23 mouse cellular contexts compared by ENCODE assay signal in the genomic region with DNA sequence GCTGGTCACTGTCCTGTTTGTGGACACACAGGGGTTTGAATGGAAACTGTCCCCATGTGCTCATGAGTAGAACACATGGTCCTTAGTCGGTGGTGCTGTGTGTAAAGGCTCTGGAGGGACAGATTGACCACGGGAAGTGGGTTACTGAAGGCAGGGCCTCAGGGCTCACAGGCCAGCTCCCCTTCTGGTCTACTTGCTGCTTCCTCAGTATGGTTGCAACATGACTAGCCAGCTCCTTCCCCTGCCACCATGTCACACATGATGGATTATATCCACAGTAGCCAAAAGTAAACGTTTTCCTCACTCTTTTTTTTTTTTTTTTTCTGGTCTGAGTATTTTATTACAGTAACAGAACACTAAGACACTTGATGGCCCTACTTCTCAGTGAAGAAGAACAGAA.
DNase-seq lines count a peak whose midpoint lies in the region; ATAC-seq lines count a peak whose summit lies in the region.
"Had no signal": no experiment of that assay in that cellular context is flagged by ENCODE, and none has a peak within 500 bp of the region (broad histone marks: within the 10 kb centered on the region; RNA-seq: fewer than 3 reads in every experiment).

No protein-coding gene starts in this region.

- no peaks in the 10 kb centered on the region for H3K4me1 ChIP-seq in kidney, embryonic 14.5 days (ENCODE audit: control insufficient read depth, insufficient read depth, low read length)
- H3K4me1 ChIP-seq in forebrain, embryonic 14.5 days (ENCODE audit: control insufficient read depth, insufficient read depth, low read length), result no peaks in the 10 kb centered on the region
- H3K4me1 ChIP-seq: forebrain, embryonic 15.5 days; hindbrain, embryonic 10.5 days; hindbrain, embryonic 13.5 days; intestine, embryonic 15.5 days had no signal

- H3K27ac ChIP-seq in kidney, embryonic 14.5 days (ENCODE audit: low read depth, low read length), result no peak overlapping the region
- no peak overlapping the region for H3K27ac ChIP-seq in forebrain, embryonic 14.5 days (ENCODE audit: low read depth, low read length)
- H3K27ac ChIP-seq: forebrain, embryonic 15.5 days; hindbrain, embryonic 10.5 days; hindbrain, embryonic 13.5 days; intestine, embryonic 15.5 days had no signal

- no peak overlapping the region for H3K4me3 ChIP-seq in kidney, embryonic 14.5 days (ENCODE audit: low read length)
- no peak overlapping the region for H3K4me3 ChIP-seq in forebrain, embryonic 14.5 days (ENCODE audit: low read depth, low read length)
- H3K4me3 ChIP-seq: forebrain, embryonic 15.5 days; hindbrain, embryonic 10.5 days; hindbrain, embryonic 13.5 days; intestine, embryonic 15.5 days had no signal

- H3K27me3 ChIP-seq in kidney, embryonic 14.5 days (ENCODE audit: control insufficient read depth, insufficient read depth, low read length), result no peaks in the 10 kb centered on the region
- no peaks in the 10 kb centered on the region for H3K27me3 ChIP-seq in forebrain, embryonic 14.5 days (replicated peaks; ENCODE audit: control insufficient read depth, insufficient read depth, low read length)
- H3K27me3 ChIP-seq: forebrain, embryonic 15.5 days; hindbrain, embryonic 13.5 days; intestine, embryonic 15.5 days had no signal

- no peaks in the 10 kb centered on the region for H3K9me3 ChIP-seq in kidney, embryonic 14.5 days (ENCODE audit: control insufficient read depth, low read length)
- H3K9me3 ChIP-seq in forebrain, embryonic 14.5 days (replicated peaks; ENCODE audit: control insufficient read depth, low read length), result no peaks in the 10 kb centered on the region
- H3K9me3 ChIP-seq: forebrain, embryonic 15.5 days; hindbrain, embryonic 10.5 days; hindbrain, embryonic 13.5 days; intestine, embryonic 15.5 days had no signal

- WGBS in kidney, embryonic 14.5 days, result 37% methylated on average over 3 of the region's 3 CpGs
- WGBS in forebrain, embryonic 14.5 days, result 69% methylated on average over 3 of the region's 3 CpGs

- H3K4me2 ChIP-seq in kidney, embryonic 14.5 days (replicated peaks; ENCODE audit: low read depth, low read length), result no peak overlapping the region
- H3K4me2 ChIP-seq in forebrain, embryonic 14.5 days (ENCODE audit: low read length), result no peak overlapping the region
- H3K4me2 ChIP-seq: forebrain, embryonic 15.5 days; heart, embryonic 11.5 days; hindbrain, embryonic 13.5 days; intestine, embryonic 15.5 days had no signal

- DNase-seq in kidney, adult 8-10 months, result no peak
- DNase-seq in lung, postnatal 4 days, result no peak
- no peak for DNase-seq in right cerebral cortex, adult 18-20 months
- DNase-seq in forebrain, embryonic 14.5 days (ENCODE audit: low spot score), result no peak
- DNase-seq: adrenal gland, adult 2 months; adrenal gland, postnatal 14 days; cerebellum, adult 11 months; cerebellum, adult 2 months; cerebellum, adult 9-11 months; cerebellum, postnatal 25 days; gastrocnemius, postnatal 10 days; gastrocnemius, postnatal 36 days; heart, adult 11 months had no signal

- no peaks in the 10 kb centered on the region for H3K36me3 ChIP-seq in kidney, embryonic 14.5 days (ENCODE audit: control insufficient read depth, insufficient read depth, low read length)
- H3K36me3 ChIP-seq in forebrain, embryonic 14.5 days (ENCODE audit: control insufficient read depth, insufficient read depth, low read length), result no peaks in the 10 kb centered on the region
- H3K36me3 ChIP-seq: forebrain, embryonic 15.5 days; hindbrain, embryonic 10.5 days; hindbrain, embryonic 13.5 days; intestine, embryonic 15.5 days had no signal

- 0 out of 2 replicates have a peak, but pooled peaks have one; percentile 32 for ATAC-seq in kidney, embryonic 14.5 days (ENCODE audit: low FRiP score, low TSS enrichment)
- ATAC-seq in common myeloid progenitor, adult 5-6 weeks (replicated peaks; ENCODE audit: low read depth, poor library complexity, severe bottlenecking), result peak; percentile 92
- peak; percentile 84 for ATAC-seq in megakaryocyte, adult 5-6 weeks (ENCODE audit: poor library complexity, severe bottlenecking)
- no peak for ATAC-seq in activated CD4-positive, CD25-positive, alpha-beta regulatory T cell, adult 4 months
- no peak for ATAC-seq in forebrain, embryonic 14.5 days
- ATAC-seq: forebrain, embryonic 15.5 days; hindbrain, embryonic 16.5 days; intestine, embryonic 15.5 days had no signal

- no peak overlapping the region for H3K9ac ChIP-seq in kidney, embryonic 14.5 days (ENCODE audit: low read depth, low read length)
- H3K9ac ChIP-seq in forebrain, embryonic 14.5 days (ENCODE audit: low read length), result no peak overlapping the region
- H3K9ac ChIP-seq: forebrain, embryonic 15.5 days; hindbrain, embryonic 13.5 days; intestine, embryonic 15.5 days had no signal

Comparison
In these comparisons a context has a peak if more than half of its experiments do, and no peak if none do; other contexts are left out.
1. ATAC-seq: peak in kidney, embryonic 14.5 days (single experiment), common myeloid progenitor, adult 5-6 weeks (single experiment) and megakaryocyte, adult 5-6 weeks (single experiment); none in activated CD4-positive, CD25-positive, alpha-beta regulatory T cell, adult 4 months (single experiment) and forebrain, embryonic 14.5 days (single experiment).